Mouse (Mus musculus) stomach, postnatal 0 days (tissue): ENCODE measurements around the gene Dbh.

Experiments
- CTCF ChIP-seq: IDR thresholded peaks from 2 replicates; pipeline ENCODE4 v1.5.1; 2016; ENCODE audit warnings: antibody characterized with exemption, low read depth, mild to moderate bottlenecking, moderate library complexity
- EP300 ChIP-seq: optimal IDR thresholded peaks from 2 replicates; pipeline ENCODE3; 2016; ENCODE audit warnings: antibody characterized with exemption

DNA sequence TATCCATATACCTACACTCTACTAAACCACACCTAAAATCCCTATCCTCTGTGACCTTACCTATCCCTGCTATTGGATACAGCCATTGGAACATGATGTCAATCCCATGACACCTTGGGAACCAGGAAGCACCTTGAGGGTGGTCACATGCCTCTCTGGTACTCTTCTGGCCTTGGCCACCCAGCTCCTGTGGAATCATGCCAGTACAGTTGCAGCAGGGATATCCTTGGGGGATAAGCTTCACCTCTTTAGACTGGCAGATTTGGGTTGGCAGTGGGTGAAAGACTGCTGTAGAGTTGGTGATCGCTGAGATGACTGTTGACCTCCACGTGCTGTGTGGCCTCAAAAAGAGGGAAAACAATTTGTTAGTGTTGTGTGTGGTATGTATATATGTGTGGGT is 3.5 kb upstream of the Dbh start:
- no peak for TF ChIP-seq CTCF
- TF ChIP-seq EP300 = no peak
